Mouse (Mus musculus) hindbrain, embryonic 14.5 days (tissue): ENCODE results near the gene Cd93. TPM values are rescaled to one million over a fixed set of nuclear protein-coding genes. Genes with fewer than 3 reads are reported as not detected.

ENCODE experiments used
- ATAC-seq: fragments of 200-750 bp; cut with Nextera tagmentation; 2 replicates; pipeline ENCODE4 v1.8.0; 2017; ENCODE audit warnings: moderate number of reproducible peaks, mild to moderate bottlenecking, moderate TSS enrichment, moderate library complexity; ENCODE audit not compliant: low FRiP score
- DNase-seq: peaks from one replicate; pipeline ENCODE4 v3.0.0-alpha.2; 2015; ENCODE audit warnings: low spot score
- H3K27ac ChIP-seq: fragments of 300-500 bp; sonication (generic); 2 replicates; pipeline ENCODE4 v1.5.1; 2014; ENCODE audit warnings: mild to moderate bottlenecking, moderate library complexity
- H3K27me3 ChIP-seq: fragments of 300-500 bp; sonication (generic); 2 replicates; pipeline ENCODE4 v1.6.1; 2014; ENCODE audit warnings: mild to moderate bottlenecking, low read length, mixed read lengths; ENCODE audit not compliant: control insufficient read depth, insufficient read depth
- H3K36me3 ChIP-seq: fragments of 300-500 bp; sonication (generic); replicated peaks from 2 replicates; pipeline ENCODE4 v1.6.1; 2014; ENCODE audit not compliant: control insufficient read depth, insufficient read depth
- H3K4me1 ChIP-seq: fragments of 300-500 bp; sonication (generic); replicated peaks from 2 replicates; pipeline ENCODE4 v1.6.1; 2014; ENCODE audit warnings: antibody characterized with exemption, low read length, mixed read lengths; ENCODE audit not compliant: control insufficient read depth, insufficient read depth
- H3K4me2 ChIP-seq: fragments of 300-500 bp; sonication (generic); replicated peaks from 2 replicates; pipeline ENCODE4 v1.6.1; 2014; ENCODE audit warnings: mild to moderate bottlenecking, moderate library complexity
- H3K4me3 ChIP-seq: fragments of 300-500 bp; sonication (generic); replicated peaks from 2 replicates; pipeline ENCODE4 v1.5.1; 2014; ENCODE audit warnings: mild to moderate bottlenecking, low read length
- H3K9ac ChIP-seq: fragments of 300-500 bp; sonication (generic); 2 replicates; pipeline ENCODE4 v1.6.1; 2014
- H3K9me3 ChIP-seq: fragments of 300-500 bp; sonication (generic); 2 replicates; pipeline ENCODE4 v1.6.1; 2016; ENCODE audit warnings: low read length; ENCODE audit not compliant: control insufficient read depth
- WGBS: fragments of 180-500 bp; shearing (Covaris S2); extraction: QIAGEN DNeasy Blood & Tissue Kit; methylation state at CpG from one replicate; pipeline ENCODE4 v1.1.7; 2014; 5-methylcytosine and 5-hydroxymethylcytosine counted together
- polyA plus RNA-seq: library from polyadenylated mRNA; unstranded; fragments of >200 nt; fragmentation: Nextera tagmentation; extraction: Ambion mirVana; gene quantifications from 2 replicates; pipeline ENCODE4 v1.2.1, GENCODE M21; 2014

Cd93 gene
- polyA plus RNA-seq, 1 experiment from 2014 or later, result 10.1 TPM

- H3K9ac ChIP-seq, result no peak overlapping the region
- no peak overlapping the region for H3K4me3 ChIP-seq
- peaks cover 23% of the 10 kb centered on the region for H3K4me1 ChIP-seq
- no peaks in the 10 kb centered on the region for H3K9me3 ChIP-seq
- 10% methylated on average over 6 of the region's 6 CpGs for WGBS
- no peaks in the 10 kb centered on the region for H3K36me3 ChIP-seq
- H3K4me2 ChIP-seq, result no peak overlapping the region
- DNase-seq (no peak), ATAC-seq (no peak)
- peaks cover 48% of the 10 kb centered on the region for H3K27me3 ChIP-seq
- no peak overlapping the region for H3K27ac ChIP-seq
Measured at GRCm38 (mm10) chr2:148408761-148409120, 34.6 kb downstream of the Cd93 start.

GRCm38 (mm10) chr2:148407870-148408760, 35.2 kb downstream of the Cd93 start, which contains the start of gene Thbd:
Gene Thbd, minus strand, starts transcription at chr2:148408188.
- peak; percentile 56; the same call in 1 of the 2 replicates for ATAC-seq
- H3K4me2 ChIP-seq, result peak within 1 kb of the TSS; percentile 67
- no peaks in the 10 kb centered on the region for H3K36me3 ChIP-seq
- H3K4me1 ChIP-seq, result peaks cover 23% of the 10 kb centered on the region
- peaks cover 48% of the 10 kb centered on the region for H3K27me3 ChIP-seq
- DNase-seq, result no peak
- peak within 1 kb of the TSS; percentile 54 for H3K9ac ChIP-seq
- H3K4me3 ChIP-seq, result peak within 1 kb of the TSS; percentile 36
- no peak within 1 kb of the TSS for H3K27ac ChIP-seq
- H3K9me3 ChIP-seq, result no peaks in the 10 kb centered on the region
- 3% methylated on average over 35 of the region's 35 CpGs for WGBS

GRCm38 (mm10) chr2:148406971-148407869, 36.1 kb downstream of the Cd93 start:
- no peaks in the 10 kb centered on the region for H3K36me3 ChIP-seq
- peak overlapping the region; percentile 54 for H3K9ac ChIP-seq
- ATAC-seq, result peak; percentile 47

GRCm38 (mm10) chr2:148406160-148406970, 37.0 kb downstream of the Cd93 start:
- DNase-seq (peak; percentile 38), ATAC-seq (no peak)
- H3K4me2 ChIP-seq, result peak overlapping the region; percentile 67
- H3K27ac ChIP-seq, result no peak overlapping the region
- H3K27me3 ChIP-seq, result peaks cover 48% of the 10 kb centered on the region
- H3K36me3 ChIP-seq, result no peaks in the 10 kb centered on the region
- H3K9ac ChIP-seq, result no peak overlapping the region; the same call in 1 of the 2 replicates
- peak overlapping the region; percentile 36 for H3K4me3 ChIP-seq
- H3K4me1 ChIP-seq, result peaks cover 23% of the 10 kb centered on the region
- no peaks in the 10 kb centered on the region for H3K9me3 ChIP-seq
- WGBS, result 8% methylated on average over 34 of the region's 34 CpGs

More at GRCm38 (mm10) chr2:148406971-148407869, 36.1 kb downstream of the Cd93 start:
- H3K4me1 ChIP-seq, result peaks cover 23% of the 10 kb centered on the region
- H3K27ac ChIP-seq, result no peak overlapping the region
- DNase-seq, result no peak
- WGBS, result 4% methylated on average over 55 of the region's 55 CpGs
- H3K4me2 ChIP-seq, result peak overlapping the region; percentile 67
- peaks cover 48% of the 10 kb centered on the region for H3K27me3 ChIP-seq
- H3K4me3 ChIP-seq, result peak overlapping the region; percentile 36
- no peaks in the 10 kb centered on the region for H3K9me3 ChIP-seq

- 73% methylated on average over 5 of the region's 5 CpGs for WGBS
- Histone ChIP-seq H3K9ac (no peak overlapping the region), H3K4me2 (no peak overlapping the region), H3K4me3 (no peak overlapping the region), H3K9me3 (no peaks in the 10 kb centered on the region), H3K27ac (no peak overlapping the region), H3K36me3 (no peaks in the 10 kb centered on the region), H3K27me3 (peaks cover 48% of the 10 kb centered on the region), H3K4me1 (peaks cover 23% of the 10 kb centered on the region)
- no peak for DNase-seq
- ATAC-seq, result no peak
Measured at GRCm38 (mm10) chr2:148404906-148405305, 38.5 kb downstream of the Cd93 start.

- no peak overlapping the region for H3K27ac ChIP-seq
- H3K9ac ChIP-seq, result no peak overlapping the region
- ATAC-seq (no peak), DNase-seq (no peak)
- 82% methylated on average over 1 of the region's 1 CpGs for WGBS
- H3K27me3 ChIP-seq, result peaks cover 31% of the 10 kb centered on the region
- no peak overlapping the region for H3K4me2 ChIP-seq
- H3K9me3 ChIP-seq, result no peaks in the 10 kb centered on the region
- peaks cover 13% of the 10 kb centered on the region for H3K4me1 ChIP-seq
- H3K4me3 ChIP-seq, result no peak overlapping the region
- no peaks in the 10 kb centered on the region for H3K36me3 ChIP-seq
Measured at GRCm38 (mm10) chr2:148402227-148402626, 41.1 kb downstream of the Cd93 start.

- Histone ChIP-seq H3K4me1 (0 out of 2 replicates have a peak, but pooled peaks cover 7% of the 10 kb centered on the region), H3K4me2 (no peak overlapping the region), H3K9me3 (no peaks in the 10 kb centered on the region), H3K36me3 (no peaks in the 10 kb centered on the region), H3K9ac (no peak overlapping the region), H3K27me3 (peaks cover 26% of the 10 kb centered on the region), H3K27ac (no peak overlapping the region), H3K4me3 (no peak overlapping the region)
- ATAC-seq, result no peak
- WGBS, result 92% methylated on average over 5 of the region's 5 CpGs
- no peak for DNase-seq
Measured at GRCm38 (mm10) chr2:148398901-148399685, 44.3 kb downstream of the Cd93 start.

- Histone ChIP-seq H3K27ac (no peak overlapping the region), H3K4me1 (0 out of 2 replicates have a peak, but pooled peaks cover 7% of the 10 kb centered on the region), H3K4me2 (no peak overlapping the region), H3K9me3 (no peaks in the 10 kb centered on the region), H3K27me3 (peaks cover 35% of the 10 kb centered on the region), H3K9ac (no peak overlapping the region), H3K4me3 (no peak overlapping the region), H3K36me3 (no peaks in the 10 kb centered on the region)
- WGBS, result 82% methylated on average over 1 of the region's 1 CpGs
- DNase-seq (no peak), ATAC-seq (no peak)
Measured at GRCm38 (mm10) chr2:148397784-148398100, 45.6 kb downstream of the Cd93 start.
